Mouse (Mus musculus): ENCODE measurements at regions not wholly inside any gene's neighbourhood (a gene's known extent, or its start where the extent isn't known, plus 50 kb on each side); places are given as distances from the start of the nearest gene placed in this dataset.
A peak's percentile ranks its signal among the peaks of the same experiment; 100 is the strongest.
"Not testable (repeated sequence)": the region's sequence is repeated elsewhere in the genome, so short reads cannot be mapped to it uniquely, and the experiment has no call there.

DNA sequence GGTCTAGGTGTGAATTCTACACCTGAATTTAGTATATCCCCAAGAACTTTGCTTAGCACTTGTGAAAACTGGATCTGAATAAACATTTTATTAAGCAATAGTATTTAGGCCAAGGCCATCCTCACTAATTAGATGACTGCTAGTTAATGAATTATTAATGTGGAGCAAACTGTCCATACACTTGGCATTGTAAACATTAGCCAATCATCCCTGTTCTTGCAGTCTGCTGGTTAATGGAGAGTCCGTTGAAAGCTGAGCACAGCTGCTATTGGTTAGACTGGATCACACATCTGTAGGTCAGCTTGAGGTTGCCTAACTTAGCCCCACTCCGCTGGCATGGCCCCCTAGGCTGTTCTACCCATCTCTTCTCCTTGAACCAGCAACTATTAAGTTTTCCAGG, 826.2 kb upstream of the 4930452B06Rik start:
- no peak for DNase-seq

DNA sequence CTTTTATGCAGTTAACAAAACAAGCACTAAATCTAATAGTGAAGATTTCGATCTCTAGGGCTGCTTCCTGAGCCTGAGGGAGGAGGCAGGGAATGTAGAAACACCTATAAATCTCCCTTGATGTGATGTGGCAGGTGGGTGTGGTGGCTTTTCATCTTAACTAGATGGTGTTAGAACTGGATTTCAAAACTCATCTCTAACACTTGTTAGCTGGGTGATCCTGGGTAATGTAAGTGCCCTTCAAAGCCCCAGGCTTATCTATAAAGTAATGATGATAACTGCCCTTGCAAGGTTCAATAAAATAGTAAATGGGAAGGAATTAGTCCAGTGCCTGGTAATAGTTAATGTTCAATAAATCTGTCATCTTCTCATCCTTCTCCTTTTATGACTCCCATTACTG, 822.5 kb upstream of the 4930452B06Rik start:
- DNase-seq = no peak

DNA sequence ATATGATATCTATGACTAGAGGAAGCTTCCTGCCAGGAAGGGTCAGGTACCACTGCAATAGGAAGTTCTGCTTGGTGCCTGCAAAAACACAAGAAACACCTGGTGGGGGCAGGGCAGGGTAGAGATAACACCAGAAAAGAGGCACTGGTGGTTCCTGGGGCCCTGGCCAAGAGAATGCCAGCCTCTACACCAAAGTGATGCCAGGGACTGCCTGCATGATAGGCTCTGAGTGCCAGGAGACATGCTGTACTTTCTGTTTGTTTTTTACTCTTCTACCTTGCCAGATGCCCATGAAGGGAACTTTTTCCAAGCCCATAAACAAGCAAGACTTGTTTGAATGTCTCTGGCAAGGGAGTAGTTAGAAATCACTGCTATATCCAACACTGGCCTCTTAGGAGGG, 812.9 kb upstream of the 4930452B06Rik start:
- no peak for DNase-seq

DNA sequence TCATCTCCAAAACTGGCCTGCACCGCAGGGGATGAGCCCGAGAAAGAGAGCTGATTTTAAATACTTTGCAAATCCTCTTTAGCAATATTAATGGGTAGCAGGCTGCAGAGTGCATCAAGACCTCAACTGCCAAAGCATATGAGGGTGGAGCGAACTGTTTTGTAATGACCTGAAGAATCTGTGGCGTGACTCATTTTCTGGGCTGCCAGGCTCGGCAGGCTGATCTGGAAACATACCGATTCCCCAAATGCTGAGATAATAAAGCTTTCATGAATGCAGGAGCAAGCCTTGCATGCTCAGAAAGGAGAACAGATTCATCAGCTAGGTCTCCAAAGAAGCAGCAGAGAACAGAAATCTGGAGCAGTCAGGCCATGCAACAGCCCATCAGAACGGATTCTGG, 809.1 kb upstream of the 4930452B06Rik start:
- DNase-seq = no peak

DNA sequence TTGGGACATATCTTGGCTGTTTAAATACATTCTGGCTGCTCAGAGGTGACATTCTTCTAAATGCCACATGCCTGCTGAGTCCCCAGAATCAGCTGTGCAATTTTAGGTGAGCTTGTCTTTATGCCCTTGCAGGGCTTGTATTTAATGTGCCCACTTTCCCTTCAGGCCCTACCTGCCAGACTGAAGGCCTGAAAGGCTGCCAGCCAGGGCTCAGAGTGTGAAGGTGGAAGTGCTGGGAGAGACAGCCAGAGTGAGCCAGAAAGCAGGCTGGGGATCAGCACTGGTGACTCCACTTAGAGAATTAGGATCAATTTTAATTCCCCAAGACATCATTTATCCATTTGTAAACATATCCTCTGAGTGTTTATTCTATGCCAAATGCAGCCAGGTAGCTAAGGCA, 803.6 kb upstream of the 4930452B06Rik start:
- DNase-seq = no peak

DNA sequence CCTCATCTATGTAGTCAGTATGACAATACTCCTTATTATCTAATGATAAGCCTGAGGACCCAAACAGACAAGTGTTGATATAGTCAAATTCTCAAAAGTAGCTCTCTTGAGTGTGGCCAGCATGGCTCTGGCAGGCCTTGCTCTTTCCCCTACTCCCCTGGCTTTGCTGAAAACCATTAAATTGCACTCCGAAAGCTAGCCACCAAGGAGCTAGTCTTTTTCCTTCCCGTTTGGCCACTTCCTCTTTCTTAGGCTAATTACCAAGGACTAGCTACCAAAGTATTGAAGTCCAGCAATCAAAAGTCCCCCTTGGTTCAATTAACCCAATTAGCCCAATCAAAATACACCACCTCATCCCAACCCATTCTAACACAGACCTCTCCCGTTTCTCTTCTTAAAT, 802.6 kb upstream of the 4930452B06Rik start:
- no peak for DNase-seq

DNA sequence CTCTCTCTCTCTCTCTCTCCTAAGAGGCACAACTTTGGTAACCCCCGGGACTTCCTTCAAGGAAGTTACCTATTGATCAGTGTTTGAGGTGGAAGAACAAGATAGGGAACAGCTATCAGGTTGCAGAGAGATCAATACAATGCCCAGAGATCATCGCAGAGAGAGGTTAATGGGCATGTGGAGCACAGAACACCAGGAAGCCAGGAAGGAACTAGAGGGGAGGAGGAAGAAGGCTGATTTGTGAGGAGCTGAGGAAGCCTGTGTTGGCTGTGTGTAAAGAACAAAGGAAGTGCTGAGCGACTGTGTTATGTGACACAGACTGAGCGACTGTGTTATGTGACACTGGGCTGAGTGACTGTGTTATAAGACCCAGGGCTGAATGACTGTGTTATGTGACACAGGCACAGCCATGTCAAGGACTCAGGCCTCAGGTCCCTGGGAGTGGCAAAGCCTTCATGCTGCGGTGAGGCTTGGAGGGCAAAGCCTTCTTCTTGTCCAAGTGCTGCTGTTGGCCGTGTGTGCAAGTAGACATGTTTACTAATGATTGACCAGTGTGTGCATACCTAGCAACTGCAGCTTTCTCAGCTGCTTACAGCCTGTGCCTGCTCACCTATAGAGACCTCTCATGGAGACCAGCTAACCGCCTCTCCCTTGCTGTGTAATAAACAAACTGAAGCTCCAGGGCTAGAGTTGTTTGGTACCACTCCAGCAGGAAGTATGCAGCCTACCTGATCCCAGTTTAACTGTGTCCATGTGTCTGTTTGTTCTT, 801.8 kb upstream of the 4930452B06Rik start:
- no peak for DNase-seq

DNA sequence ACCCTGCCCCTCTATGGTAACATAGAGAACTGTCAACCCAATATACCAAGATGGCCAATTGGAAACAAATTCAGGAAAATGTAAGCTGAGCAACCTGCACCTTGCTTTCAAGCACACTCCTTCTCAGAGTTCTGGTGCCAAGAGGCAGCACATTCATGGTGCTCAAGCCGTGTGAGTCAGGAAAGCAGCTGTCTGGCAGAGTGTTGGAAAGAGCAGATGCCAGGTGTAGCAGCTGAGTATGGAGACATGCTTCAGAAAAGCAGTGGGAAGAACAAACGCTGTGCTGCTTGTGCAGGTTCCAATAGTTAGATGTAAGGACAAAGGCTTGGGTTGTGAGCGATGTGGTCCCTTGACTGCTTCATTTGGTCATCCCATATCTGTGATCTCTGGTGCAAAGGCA, 794.0 kb upstream of the 4930452B06Rik start:
- no peak for DNase-seq

DNA sequence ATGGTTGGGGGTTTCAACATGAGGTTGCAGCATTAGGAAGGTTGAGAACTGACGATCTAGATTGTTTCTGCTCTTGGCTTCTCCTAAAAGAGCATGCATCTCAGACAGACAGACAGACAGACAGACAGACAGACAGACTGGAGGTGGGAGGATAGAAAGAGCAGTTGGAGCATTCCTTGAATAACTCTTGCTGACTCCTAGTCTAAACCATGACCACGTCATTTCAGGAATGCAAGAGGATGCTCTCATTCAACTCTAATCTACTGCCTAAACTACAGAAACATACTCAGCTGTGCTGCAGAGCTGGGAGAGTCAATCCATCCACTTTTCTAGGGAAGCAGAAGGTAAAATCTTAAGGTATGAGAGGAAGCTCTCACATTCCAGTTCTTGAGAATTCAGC, 792.8 kb upstream of the 4930452B06Rik start:
- DNase-seq = no peak

DNA sequence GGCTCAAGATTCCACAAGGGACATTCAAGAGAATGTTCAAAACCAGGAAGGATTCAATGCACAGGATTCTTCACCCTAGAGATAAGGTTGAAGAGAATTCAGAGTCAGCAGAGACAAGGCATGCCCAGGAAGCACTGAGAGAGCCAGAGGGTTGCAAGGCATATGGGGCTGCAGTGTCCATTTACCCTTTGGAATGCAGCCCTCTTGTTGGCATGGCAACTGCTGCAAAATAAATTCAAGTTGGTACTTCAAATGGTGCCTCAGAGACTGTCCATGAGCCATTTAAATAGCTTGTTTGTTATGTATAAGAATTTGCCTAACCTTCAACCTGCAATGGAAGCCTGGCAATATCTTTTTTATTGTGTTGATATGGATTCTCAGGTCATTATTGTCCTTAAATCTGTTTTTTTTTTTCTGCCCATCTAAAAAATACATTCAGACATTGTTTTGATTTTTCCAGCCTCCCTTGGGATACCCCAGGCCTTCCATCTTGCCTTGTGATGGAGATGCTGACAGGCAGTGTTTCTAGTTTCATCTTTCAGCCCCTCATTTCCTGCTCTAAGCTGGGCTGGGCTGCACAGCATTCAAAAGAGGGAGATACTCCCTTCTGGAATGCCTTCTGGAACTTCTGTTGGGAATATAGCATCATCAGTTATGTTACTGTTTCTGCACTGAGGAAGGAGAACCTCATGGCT, 791.9 kb upstream of the 4930452B06Rik start:
- DNase-seq = no peak

DNA sequence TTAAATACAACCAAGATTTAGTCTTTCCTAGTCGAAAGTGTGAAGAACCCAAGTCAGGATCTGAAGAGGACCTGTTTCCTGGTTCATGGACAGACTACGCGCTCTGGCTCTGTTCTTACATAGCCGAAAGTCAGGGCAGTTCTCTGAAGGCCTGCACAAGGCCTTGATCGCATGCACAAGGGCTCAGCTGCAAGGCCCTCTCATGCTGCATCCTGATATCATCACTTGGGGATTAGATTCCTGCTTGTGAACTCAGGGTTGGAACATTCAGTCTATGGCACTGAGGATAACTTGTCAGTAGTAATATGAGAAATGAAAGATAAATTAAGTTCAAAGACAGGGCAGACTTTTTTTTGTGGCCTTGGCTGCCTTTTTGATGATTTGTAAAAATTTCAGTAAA, 789.9 kb upstream of the 4930452B06Rik start:
- no peak for DNase-seq

DNA sequence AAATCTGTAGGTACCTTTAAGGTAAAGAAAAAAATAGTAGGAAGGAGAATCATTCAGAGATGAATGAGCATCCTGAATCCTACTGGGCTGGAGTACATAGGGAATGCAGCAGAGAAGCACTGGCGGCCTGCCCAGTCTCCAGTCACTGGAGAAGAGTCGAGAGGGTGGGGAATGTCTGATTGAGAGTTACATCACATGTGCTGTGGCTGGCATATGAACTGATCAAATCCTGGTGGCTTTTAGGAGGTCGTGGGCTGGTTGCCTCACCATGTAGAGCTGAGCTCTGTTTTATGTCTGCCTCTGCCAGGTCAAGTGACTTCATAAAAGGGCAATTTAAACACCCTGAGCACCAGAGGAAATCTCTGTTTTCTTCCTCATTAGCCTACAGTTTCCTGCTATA, 783.9 kb upstream of the 4930452B06Rik start:
- no peak for DNase-seq

DNA sequence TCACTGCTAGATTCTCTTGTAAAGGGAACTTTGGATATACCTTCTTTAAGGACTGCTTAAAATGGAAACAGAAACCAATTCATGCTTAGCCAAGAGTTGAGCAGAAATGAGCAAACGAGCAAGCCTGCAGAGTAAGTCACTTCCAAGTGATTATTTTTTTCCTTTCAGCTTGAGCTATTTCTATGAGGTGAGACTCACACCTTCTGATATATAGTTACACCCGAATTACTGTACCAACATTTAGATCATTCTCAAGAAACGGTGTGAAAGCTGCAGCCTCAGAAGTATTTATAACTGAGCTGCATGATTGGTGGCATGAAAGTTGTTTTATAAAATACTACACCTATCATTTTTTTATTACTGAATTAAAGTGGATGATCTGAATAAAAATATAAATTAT, 771.9 kb upstream of the 4930452B06Rik start:
- DNase-seq = no peak

DNA sequence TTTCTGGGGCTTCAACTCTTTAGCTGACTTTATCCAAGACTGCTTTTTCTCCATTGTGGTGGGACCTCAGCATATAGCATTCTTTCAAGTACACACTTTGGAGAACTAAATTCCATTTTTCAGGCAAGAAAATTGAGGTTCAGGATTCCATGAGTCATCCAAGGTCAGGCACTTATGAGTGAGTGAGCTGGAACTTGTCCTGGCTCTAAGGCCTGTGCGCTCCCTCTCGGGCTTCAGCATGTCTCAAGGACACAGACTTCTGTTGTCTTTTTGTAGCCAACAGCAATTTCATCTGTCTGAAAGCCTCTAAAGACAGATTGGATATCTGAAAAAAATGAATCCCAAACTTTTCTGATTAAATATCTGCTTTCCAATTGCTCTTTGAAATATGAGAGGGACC, 769.1 kb upstream of the 4930452B06Rik start:
- no peak for DNase-seq

DNA sequence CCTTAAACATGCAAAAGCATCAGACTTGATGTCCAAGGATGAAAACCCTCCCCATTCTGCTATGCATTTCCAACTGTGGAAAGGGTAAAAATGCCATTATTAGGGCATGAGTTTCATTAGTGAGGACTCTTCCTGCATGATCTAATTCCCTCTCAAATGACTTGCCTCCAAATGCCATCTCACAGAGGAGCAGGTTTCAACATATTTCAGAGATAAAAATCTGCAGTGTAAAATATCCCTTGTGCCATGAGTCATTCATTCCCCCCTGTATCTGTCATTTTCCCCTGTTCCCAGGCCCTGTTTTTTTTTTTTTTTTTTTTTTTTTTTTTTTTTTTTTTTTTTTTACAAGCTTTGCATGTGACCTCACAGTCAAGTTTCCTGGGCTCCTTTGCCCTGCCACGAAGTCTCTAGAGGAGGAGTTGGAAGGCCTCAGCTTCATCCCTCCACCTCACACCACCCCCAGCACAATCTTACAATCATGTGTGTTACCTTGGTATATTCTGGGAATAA, 767.1 kb upstream of the 4930452B06Rik start:
- no peak for DNase-seq

DNA sequence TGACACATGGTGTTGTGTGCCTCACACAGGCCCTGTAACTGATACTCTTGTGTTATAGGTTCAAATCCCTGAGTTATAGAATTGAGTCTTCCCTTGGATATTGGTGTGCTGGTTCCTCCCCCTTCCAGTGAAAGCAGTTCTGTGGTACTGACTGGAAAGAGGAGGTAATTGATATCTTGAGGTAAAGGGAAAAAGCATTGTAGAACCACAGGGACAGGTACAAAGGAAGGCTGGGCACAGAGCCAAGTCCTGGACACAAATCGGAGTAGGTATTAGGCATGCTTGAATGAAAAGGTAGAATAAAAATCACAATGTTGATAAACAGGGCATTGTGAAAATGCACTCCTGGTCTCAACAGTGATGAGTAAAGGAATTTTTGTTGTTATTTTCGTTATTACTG, 765.8 kb upstream of the 4930452B06Rik start:
- no peak for DNase-seq

DNA sequence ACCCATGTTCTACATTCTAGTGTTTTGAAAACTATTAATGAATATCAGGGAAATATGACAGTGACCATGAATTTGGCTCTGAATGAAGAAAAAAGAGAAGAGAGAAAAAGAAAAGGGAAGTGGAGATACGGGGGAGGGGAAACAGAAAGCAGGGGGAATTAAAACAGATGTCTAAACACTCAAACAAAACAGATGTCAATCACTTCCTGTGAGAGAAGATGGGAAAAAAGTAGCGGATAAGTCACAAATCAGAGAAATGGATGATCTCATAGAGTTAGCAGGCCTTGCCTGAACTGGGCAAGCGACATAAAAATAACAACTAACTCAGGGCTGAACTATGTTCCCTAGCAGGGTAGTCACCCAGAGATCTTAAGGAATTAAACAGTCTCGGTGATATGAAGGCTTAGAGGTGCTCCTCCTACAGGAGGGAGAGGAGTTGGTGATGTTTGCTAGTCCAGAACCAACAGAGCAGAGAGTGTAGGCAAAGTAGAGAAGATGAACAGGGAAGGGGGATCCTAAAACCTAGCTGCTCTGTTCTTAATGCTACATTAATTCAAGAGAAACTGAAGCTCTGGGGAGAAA, 745.9 kb upstream of the 4930452B06Rik start:
- no peak for DNase-seq

DNA sequence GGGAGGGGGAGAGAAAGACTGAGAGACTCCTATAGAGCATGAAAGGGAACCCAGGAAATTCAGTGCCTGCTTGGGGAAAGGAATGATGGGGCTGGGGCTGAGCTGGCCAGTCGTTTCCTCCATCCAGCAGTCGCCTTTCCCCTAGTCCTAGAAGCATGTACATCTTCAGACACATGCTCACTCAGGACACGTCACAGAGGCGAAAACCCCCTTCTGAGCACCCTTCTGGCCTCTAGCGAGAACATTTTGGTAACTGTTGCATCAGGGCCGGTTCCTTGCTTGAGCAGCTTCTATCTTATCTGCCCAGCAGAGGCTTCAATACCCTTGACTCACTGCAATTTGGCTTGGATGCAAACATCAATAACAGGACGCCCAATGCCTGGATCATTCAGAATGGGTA, 737.6 kb upstream of the 4930452B06Rik start:
- no peak for DNase-seq

DNA sequence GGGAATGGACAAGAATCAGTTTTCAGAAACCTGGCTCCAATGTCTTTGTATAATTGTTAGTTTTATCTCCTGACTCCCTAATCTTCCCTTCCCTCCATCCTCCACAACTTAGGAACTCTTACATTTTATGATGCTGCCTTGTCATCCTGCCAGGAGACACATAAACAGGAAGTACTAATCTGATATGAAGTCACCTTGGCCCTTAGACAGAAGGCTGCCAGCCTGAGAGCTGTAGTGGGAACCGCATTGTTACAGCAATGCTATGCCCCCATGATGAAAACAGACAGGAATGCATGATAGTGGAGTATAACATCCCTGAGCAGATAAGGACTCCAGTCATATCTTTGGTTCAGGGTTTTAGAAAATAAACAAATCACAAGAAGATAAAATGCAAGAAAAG, 734.8 kb upstream of the 4930452B06Rik start:
- DNase-seq = no peak

DNA sequence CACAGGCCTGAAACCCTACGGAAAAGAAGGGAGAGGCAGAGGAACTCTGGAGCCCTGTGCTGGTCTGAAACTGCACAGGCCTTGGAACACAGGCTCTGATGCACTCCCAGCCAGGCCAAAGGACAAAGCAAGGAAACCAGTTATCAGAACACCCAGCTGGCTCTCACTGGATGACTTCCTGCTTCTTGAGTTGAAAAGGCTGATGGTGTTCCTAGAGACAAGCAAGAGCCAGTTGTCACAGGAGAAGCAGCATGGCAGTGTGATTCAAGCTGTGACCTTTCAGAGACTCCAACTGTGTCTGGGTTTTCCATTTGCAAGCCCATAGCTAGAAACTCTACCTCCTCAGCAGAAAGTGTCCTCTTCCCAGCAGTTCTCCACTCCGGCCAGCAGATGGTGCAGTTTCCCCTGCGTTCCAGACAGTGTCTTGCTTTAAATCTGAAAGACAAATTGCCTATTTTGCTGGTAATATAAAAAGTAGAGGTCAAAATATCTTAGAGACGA, 727.3 kb upstream of the 4930452B06Rik start:
- DNase-seq = peak; percentile 57

DNA sequence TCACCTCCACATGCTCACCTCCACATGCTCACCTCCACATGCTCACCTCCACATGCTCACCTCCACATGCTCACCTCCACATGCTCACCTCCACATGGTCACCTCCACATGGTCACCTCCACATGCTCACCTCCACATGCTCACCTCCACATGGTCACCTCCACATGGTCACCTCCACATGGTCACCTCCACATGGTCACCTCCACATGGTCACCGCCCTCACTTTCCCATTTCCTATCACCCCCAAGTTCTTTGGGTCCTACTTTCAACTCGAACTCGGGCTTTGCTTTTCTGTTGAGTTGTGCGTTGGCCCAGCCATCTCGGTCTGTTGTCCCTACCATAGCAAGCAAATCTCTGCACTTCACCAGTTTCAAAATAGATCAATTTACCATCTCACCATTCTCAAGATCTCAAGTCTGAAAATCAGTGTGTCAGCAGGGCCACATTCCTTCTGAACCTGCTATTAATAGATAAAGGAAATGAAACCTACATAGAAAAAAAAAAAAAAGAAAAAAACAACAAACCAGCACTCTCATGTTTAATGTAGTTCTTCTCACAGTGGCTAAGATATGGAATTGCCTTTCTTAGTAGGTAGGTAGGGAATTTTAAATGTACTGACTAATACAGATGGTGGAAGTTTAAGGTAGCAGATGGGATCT, 724.0 kb upstream of the 4930452B06Rik start:
- DNase-seq = not testable (repeated sequence)

DNA sequence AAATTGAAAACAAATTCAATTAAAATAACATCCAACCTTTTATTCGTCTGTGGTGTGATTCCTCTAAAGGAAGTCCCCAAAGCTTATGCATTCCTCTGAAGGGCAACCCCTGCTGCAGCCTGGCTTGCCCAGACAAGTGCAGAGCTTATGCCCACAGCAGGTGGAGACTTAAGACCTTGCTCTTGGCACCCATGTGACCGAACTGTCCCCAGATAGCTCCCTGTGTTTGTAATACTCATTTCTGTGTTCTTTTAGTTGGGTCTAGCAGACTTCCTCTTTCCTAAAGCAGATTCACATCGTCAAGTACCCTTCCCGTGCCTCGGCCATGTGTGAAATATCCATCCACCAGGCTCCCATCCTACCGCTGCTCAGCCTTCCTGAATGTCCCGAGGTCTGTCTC, 723.1 kb upstream of the 4930452B06Rik start:
- DNase-seq = no peak

All from kidney, adult 18-20 months (tissue).